Mouse (Mus musculus): ENCODE results near the gene Esp24. TPM values are rescaled to one million over a fixed set of nuclear protein-coding genes. Genes with fewer than 3 reads are reported as not detected.
A peak's percentile ranks its signal among the peaks of the same experiment; 100 is the strongest.
"Not testable (repeated sequence)": the region's sequence is repeated elsewhere in the genome, so short reads cannot be mapped to it uniquely, and the experiment has no call there.

Esp24 gene
- not detected in 2 replicates for polyA plus RNA-seq (2012; ENCODE audit: insufficient read depth, insufficient read length, low replicate concordance, missing spikeins)

- 87% methylated on average over 3 of the region's 3 CpGs for WGBS
- not testable (repeated sequence) for H3K4me1 ChIP-seq (ENCODE audit: control insufficient read depth, insufficient read depth, low read length); H3K4me3 ChIP-seq (ENCODE audit: insufficient read depth, low read depth, low read length); H3K27ac ChIP-seq (ENCODE audit: insufficient read depth, low read depth, low read length)
Measured at GRCm38 (mm10) chr17:39036395-39036794, at the start of gene Esp24. Gene Esp24 (plus strand): TSS chr17:39036695.

- TF ChIP-seq POLR2A (IDR thresholded peaks at IDR 0.05; ENCODE audit: insufficient read depth, low read depth, low read length) (no peak), CTCF (IDR thresholded peaks at IDR 0.05; ENCODE audit: insufficient read depth, low read depth, low read length) (no peak)
- Histone ChIP-seq H3K4me3 (ENCODE audit: insufficient read depth, low read depth, low read length) (no peak overlapping the region), H3K27ac (ENCODE audit: insufficient read depth, low read depth, low read length) (no peak overlapping the region), H3K4me1 (ENCODE audit: control insufficient read depth, insufficient read depth, low read length) (no peaks in the 10 kb centered on the region)
- 95% methylated on average over 1 of the region's 1 CpGs for WGBS
Measured at GRCm38 (mm10) chr17:39009846-39010245, 26.6 kb upstream of the Esp24 start.

DNA sequence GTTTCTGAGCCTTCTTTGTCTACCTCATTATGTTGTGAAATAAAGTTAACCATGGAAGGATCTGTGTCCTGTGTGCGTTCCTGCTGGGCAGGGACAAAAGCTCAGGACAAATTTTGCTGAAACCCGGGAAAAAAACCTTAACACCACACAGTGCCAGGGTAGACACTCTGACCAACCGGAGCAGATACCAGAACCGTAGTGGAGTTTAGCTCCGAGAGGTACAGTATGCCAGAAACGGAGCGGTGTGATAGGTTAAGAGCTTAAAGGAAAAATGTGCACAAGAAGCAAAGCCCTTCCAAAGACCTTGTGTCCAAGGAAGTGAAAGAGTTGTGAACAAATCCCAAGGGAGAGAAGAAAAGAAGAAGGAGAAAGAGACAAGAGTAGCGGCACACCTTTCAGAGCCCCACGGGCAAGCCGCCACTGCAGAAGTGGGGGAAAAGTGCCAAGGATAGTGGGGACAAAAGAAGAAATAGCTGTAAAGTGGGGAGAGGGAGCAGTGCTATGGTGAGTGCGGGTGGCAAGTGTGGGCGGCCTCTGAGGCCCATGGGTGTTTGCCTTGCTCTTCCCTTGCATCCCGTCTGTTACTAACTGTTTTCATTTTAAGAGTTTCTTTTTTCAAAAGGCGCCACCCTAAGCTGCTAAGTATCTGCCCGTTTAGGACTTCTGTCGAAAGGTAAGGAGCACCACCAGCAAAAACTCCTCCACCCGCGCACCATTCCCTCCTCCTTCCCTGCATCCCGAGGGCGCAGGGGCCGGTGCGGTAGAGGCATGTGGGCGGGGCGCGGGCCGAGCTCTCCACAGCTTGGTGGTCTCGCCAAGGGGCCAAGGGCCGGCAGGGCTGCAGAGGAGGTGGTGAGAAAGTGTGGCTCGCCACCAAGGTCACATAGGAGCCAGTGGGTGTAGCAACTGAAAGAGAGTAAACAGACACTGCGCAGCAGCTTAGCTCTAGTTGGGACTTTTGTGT is 25.5 kb upstream of the Esp24 start:
- H3K4me1 ChIP-seq (ENCODE audit: control insufficient read depth, insufficient read depth, low read length): no peaks in the 10 kb centered on the region
- no peak overlapping the region for H3K27ac ChIP-seq (ENCODE audit: insufficient read depth, low read depth, low read length)
- H3K4me3 ChIP-seq (ENCODE audit: insufficient read depth, low read depth, low read length): peak overlapping the region; percentile 33
- TF ChIP-seq POLR2A (IDR thresholded peaks at IDR 0.05; ENCODE audit: insufficient read depth, low read depth, low read length): no peak
- no peak for TF ChIP-seq CTCF (IDR thresholded peaks at IDR 0.05; ENCODE audit: insufficient read depth, low read depth, low read length)
- 38% methylated on average over 30 of the region's 30 CpGs for WGBS

- TF ChIP-seq POLR2A (IDR thresholded peaks at IDR 0.05; ENCODE audit: insufficient read depth, low read depth, low read length): no peak
- TF ChIP-seq CTCF (IDR thresholded peaks at IDR 0.05; ENCODE audit: insufficient read depth, low read depth, low read length): no peak
- H3K27ac ChIP-seq (ENCODE audit: insufficient read depth, low read depth, low read length): no peak overlapping the region
- H3K4me1 ChIP-seq (ENCODE audit: control insufficient read depth, insufficient read depth, low read length): no peaks in the 10 kb centered on the region
- H3K4me3 ChIP-seq (ENCODE audit: insufficient read depth, low read depth, low read length): no peak overlapping the region
- WGBS: 32% methylated on average over 14 of the region's 14 CpGs
Measured at GRCm38 (mm10) chr17:39017184-39017583, 19.3 kb upstream of the Esp24 start.

DNA sequence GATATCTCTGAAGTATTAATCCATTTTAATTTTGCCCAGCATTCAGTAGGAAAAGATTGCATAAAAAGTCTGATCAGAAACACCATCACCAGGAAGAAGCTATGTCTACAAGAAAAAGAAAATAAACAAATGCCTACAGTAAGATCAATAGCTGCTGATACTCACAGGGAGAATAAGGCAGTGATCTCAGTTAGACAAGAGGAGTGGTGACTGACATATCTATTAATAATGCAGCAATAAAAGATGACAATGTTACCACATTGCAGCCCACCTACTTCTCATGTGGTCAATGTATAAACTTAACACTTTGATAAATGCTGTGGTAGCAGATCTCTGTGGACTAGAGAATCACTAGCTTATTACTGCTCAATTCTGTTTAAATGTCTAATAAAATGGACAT is 6.7 kb downstream of the Esp24 start, which contains the start of gene Gm21903:
Gm21903 (minus strand) TSS at position 101 of the 400 bp plus-strand sequence.
- H3K27ac ChIP-seq (ENCODE audit: insufficient read depth, low read depth, low read length): no peak within 1 kb of the TSS
- H3K4me1 ChIP-seq (ENCODE audit: control insufficient read depth, insufficient read depth, low read length): no peaks in the 10 kb centered on the region
- no peak within 1 kb of the TSS for H3K4me3 ChIP-seq (ENCODE audit: insufficient read depth, low read depth, low read length)
- TF ChIP-seq POLR2A (IDR thresholded peaks at IDR 0.05; ENCODE audit: insufficient read depth, low read depth, low read length) (no peak), CTCF (IDR thresholded peaks at IDR 0.05; ENCODE audit: insufficient read depth, low read depth, low read length) (no peak)

GRCm38 (mm10) chr17:39063641-39064040 is 27.1 kb downstream of the Esp24 start:
- TF ChIP-seq POLR2A (IDR thresholded peaks at IDR 0.05; ENCODE audit: insufficient read depth, low read depth, low read length): no peak
- no peak for TF ChIP-seq CTCF (IDR thresholded peaks at IDR 0.05; ENCODE audit: insufficient read depth, low read depth, low read length)
- Histone ChIP-seq H3K4me1 (ENCODE audit: control insufficient read depth, insufficient read depth, low read length) (no peaks in the 10 kb centered on the region), H3K4me3 (ENCODE audit: insufficient read depth, low read depth, low read length) (no peak overlapping the region), H3K27ac (ENCODE audit: insufficient read depth, low read depth, low read length) (no peak overlapping the region)

DNA sequence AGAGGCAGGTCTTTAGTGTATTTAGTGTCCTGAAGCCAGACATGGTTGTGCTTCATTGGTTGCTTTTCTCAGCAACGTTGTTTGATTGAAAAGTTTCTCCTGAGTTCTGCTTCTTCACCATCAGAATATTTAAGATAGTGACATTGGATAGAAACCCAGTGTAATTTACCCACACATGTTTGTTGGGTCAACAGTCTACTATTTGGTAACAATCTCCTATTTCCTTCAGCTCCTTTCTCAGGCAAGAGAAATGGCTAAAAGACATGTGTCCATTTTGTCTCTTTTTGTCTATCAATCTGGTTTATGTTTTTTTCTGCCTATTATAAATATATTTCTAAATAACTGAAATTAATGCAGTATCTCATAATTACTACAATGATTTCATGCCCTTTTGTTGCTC is 40.4 kb downstream of the Esp24 start, which contains the start of gene Esp23:
Esp23 (minus strand) TSS at position 101 of the 400 bp plus-strand sequence.
- Histone ChIP-seq H3K4me1 (ENCODE audit: control insufficient read depth, insufficient read depth, low read length) (no peaks in the 10 kb centered on the region), H3K4me3 (ENCODE audit: insufficient read depth, low read depth, low read length) (no peak within 1 kb of the TSS), H3K27ac (ENCODE audit: insufficient read depth, low read depth, low read length) (no peak within 1 kb of the TSS)
- WGBS: 37% methylated on average over 1 of the region's 1 CpGs
- TF ChIP-seq POLR2A (IDR thresholded peaks at IDR 0.05; ENCODE audit: insufficient read depth, low read depth, low read length) (no peak), CTCF (IDR thresholded peaks at IDR 0.05; ENCODE audit: insufficient read depth, low read depth, low read length) (no peak)

Other genes starting within 250 kb of the Esp24 start
- not detected in 2 replicates for gene Gm21903, start 6.6 kb downstream of the Esp24 start, polyA plus RNA-seq (2012; ENCODE audit: insufficient read depth, insufficient read length, low replicate concordance, missing spikeins)
- gene Esp23, start 40.3 kb downstream of the Esp24 start, polyA plus RNA-seq (2012; ENCODE audit: insufficient read depth, insufficient read length, low replicate concordance, missing spikeins): not detected in 2 replicates
- not detected in 2 replicates for gene Esp22, start 58.6 kb downstream of the Esp24 start, polyA plus RNA-seq (2012; ENCODE audit: insufficient read depth, insufficient read length, low replicate concordance, missing spikeins)